In genomic region chr19:29054594-29054993, GRCm38 (mm10) we compare ENCODE assay signal across 8 mouse cellular contexts.
"Had no signal": no experiment of that assay in that cellular context is flagged by ENCODE, and none has a peak within 500 bp of the region (broad histone marks: within the 10 kb centered on the region; RNA-seq: fewer than 3 reads in every experiment).

No protein-coding gene starts in this region.

- DNase-seq: heart, adult 18-20 months; heart, postnatal 14 days; heart, postnatal 36 days; kidney, adult 11 months; kidney, postnatal 14 days; layer of hippocampus, adult 9-11 months; layer of hippocampus, postnatal 36 days; left cerebral cortex, postnatal 4 days had no signal
